Mouse (Mus musculus) T-helper 2 cell (primary cell): Measurements from ENCODE around the gene Spata48.

ENCODE experiments used
- in situ Hi-C: fragments of 300-600 bp; cut with MboI, MseI; formaldehyde crosslinking; loops from one replicate; pipeline ENCODE4 v1.15.1; 2025; ENCODE audit warnings: high pct_unique_total_duplicates

The Spata48 gene

GRCm38 (mm10) chr11:11530126-11530525 is 68.2 kb downstream of the Spata48 start:
- in situ Hi-C loops, result no loop called here

GRCm38 (mm10) chr11:11536295-11536694 is 74.4 kb downstream of the Spata48 start:
- in situ Hi-C loops, result no loop called here

- in situ Hi-C loops, result no loop called here
These were observed 84.1 kb downstream of the Spata48 start for GRCm38 (mm10) chr11:11545948-11546347.

GRCm38 (mm10) chr11:11546903-11547511 is 85.1 kb downstream of the Spata48 start:
- in situ Hi-C loops, result no loop called here

GRCm38 (mm10) chr11:11547597-11548240 is 85.8 kb downstream of the Spata48 start:
- in situ Hi-C loops, result no loop called here

- in situ Hi-C loops, result loop anchor here (5.0 kb wide), 1 partner anchor 142 kb away; no protein-coding TSS in a partner anchor
These were observed 93.7 kb downstream of the Spata48 start for GRCm38 (mm10) chr11:11555563-11555962.

- in situ Hi-C loops, result loop anchor here (5.0 kb wide), 1 partner anchor 141 kb away; no protein-coding TSS in a partner anchor
These were observed 94.3 kb downstream of the Spata48 start for GRCm38 (mm10) chr11:11556186-11556585.

- in situ Hi-C loops, result loop anchor here (5.0 kb wide), 1 partner anchor 140 kb away; no protein-coding TSS in a partner anchor
These were observed 95.5 kb downstream of the Spata48 start for GRCm38 (mm10) chr11:11557173-11557967.

- in situ Hi-C loops, result loop anchor here (5.0 kb wide), 1 partner anchor 139 kb away; no protein-coding TSS in a partner anchor
These were observed 96.8 kb downstream of the Spata48 start for GRCm38 (mm10) chr11:11558662-11559061.

- in situ Hi-C loops, result loop anchor here (5.0 kb wide), 1 partner anchor 138 kb away; no protein-coding TSS in a partner anchor
These were observed 97.3 kb downstream of the Spata48 start for GRCm38 (mm10) chr11:11559099-11559686.

GRCm38 (mm10) chr11:11561118-11561517 is 99.2 kb downstream of the Spata48 start:
- in situ Hi-C loops, result loop anchor here (5.0 kb wide), 1 partner anchor 171 kb away; no protein-coding TSS in a partner anchor

- in situ Hi-C loops, result loop anchor here (5.0 kb wide), 1 partner anchor 168 kb away; no protein-coding TSS in a partner anchor
These were observed 102.6 kb downstream of the Spata48 start for GRCm38 (mm10) chr11:11564266-11565044.
